Mouse (Mus musculus) heart, adult 9 months (tissue): ENCODE measurements around the gene Mpg.

ENCODE experiments used
- DNase-seq, 2 experiments: peaks; one replicate each; pipeline ENCODE4 v3.0.0; 2022; ENCODE audit warnings: low spot score in 2 of 2

Mpg gene

DNA sequence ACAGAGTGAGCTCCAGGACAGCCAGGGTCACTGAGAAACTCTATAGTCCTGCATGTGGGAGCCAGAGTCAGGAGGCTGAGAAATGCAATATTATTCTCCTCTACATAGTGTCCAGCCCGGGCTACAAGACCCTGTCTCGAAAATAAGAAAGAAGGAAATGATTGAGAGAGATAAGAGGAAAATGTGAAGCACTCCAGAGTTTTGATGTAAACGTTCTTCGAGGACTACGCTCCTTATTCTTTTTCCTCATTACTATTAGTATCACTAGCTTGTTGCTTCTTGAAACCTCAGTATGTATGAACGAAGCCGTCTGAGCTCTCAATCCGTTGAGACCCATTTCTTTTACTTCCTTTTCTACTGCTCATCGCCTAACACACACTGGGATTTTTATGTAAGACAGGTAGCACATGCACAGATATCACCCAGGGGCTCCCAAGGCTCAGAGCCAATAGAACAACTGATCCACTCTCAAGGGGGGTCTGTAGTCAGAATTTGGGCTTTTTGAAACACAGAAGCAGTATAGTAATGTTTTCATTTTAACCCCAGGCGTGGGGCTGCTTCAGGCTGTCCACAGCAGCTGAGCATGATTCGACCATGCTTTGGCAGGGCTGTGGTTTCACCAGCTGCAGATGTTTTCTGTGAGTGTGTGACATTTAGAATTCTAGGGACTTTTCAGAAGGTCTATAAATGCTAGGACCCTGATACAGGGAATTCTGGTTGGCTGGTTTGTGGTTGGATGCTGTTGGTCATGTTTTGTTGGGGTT, 24.2 kb upstream of the Mpg start:
- no peak for DNase-seq

DNA sequence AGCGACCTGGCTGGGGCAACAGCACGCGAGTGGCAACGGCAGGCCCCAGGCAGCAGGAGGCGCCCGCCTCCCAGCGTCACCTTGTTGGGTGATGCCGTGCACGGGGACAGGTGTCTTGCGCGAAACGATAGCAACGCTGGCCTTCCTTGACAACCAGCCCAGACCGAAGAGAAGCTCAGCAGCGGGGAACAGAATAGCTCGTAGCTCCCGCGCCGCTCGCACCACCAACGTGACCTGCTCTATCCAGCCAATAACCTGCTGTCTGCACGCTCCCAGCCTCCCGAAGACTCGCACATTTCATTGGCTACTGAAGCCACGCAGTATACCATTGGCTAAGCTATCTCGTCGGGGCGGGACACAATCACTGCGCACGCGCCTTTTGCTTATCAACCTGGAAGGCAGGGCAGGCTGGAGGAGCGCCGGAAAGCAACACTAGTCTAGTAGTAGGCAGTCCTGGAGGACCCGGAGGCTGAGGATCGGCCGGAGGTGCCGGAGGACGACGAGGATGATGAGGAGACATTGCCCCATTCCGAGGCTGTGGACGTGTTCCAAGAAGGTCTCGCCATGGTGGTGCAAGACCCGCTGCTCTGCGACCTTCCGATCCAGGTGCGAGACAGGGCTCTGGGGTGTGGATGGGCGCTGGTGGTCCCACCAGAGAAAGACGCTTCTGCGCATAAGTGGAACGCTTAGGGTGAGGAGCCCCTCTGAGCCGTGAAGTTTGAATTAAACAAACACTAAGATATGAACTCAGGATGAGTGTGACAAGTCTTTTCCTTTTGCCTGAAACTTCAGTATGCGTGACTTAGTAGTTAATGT, 21.0 kb upstream of the Mpg start, which contains the start of gene Snrnp25:
Gene Snrnp25 (plus strand): TSS at position 358 of the 816 bp plus-strand sequence.
- DNase-seq, result peak; percentile 98

DNA sequence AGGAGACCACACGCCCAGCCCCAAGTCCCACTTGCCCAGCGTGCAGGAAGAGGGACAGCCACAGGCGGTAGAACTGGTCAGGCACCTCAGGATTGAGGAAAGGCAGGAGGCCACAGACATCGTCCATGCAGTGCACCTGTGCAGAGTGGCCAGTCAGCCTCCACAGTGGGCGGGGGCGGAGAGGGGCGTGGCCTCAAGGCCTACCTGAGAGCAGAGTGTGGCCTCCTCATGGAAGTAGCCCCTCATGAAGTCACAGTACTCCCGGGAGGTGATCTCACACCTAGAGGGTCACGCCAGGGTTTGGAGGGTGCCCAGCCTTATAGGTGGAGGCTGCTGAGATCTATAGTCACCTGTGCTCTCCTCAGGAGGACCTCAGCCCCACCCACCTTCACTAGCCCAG, 15.7 kb upstream of the Mpg start:
- no peak for DNase-seq

DNA sequence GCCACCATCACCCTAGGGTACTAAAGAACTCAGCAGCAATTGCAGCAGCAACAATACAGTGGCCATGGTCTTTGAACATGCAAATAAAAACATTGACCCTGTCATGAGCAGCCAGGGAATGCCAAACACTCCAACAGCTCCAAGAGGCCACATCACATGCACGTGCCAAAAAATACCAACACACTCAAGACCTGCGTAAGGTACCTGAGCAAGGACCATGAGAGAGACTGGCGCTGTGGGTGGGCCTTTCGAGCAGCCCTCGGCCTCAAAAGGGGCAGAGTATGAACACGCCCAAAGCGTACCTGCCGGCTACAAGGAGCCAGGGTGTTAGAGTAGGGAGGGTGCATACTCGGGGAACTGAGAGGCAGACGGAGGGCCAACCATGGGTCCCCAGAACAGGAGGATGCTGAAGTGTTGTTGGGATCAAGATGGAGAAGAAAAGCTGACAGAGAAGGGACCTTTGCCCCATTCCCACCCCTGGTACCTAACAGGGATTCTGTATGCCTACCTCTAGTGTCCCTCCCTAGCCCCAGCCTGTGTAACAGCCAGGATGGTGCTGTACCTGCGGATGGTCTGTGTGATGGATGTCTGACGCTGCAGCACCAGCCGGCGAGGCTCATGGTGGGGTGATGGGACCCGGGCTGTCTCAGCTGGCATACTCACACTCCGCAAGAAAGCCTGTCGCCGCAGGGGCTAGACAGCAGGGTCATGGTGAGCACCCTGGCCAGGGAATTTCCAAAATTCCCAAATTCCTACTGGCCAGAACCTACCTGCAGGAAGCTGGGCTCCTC, 10.7 kb upstream of the Mpg start:
- no peak for DNase-seq

DNA sequence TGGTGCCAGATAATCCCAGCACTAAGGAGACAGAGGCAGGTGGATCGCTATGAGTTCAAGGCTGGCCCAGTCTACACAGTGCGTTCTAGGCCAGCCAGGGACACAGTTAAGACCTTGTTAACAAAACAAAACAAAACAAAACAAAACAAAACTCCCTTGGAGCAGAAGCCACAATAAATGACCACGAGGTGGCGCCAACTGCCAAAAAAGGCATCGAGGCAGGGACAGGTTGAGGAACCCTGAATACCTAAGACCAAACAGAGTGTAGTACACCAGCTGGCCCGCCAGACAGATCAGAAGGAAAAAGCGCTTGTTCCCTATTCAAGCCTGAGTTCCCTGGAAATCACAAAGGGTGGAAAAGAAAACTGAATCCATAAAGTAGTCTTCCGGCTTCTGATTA, 9.5 kb upstream of the Mpg start:
- peak in 1 of 2 experiments; percentile 62 for DNase-seq

DNA sequence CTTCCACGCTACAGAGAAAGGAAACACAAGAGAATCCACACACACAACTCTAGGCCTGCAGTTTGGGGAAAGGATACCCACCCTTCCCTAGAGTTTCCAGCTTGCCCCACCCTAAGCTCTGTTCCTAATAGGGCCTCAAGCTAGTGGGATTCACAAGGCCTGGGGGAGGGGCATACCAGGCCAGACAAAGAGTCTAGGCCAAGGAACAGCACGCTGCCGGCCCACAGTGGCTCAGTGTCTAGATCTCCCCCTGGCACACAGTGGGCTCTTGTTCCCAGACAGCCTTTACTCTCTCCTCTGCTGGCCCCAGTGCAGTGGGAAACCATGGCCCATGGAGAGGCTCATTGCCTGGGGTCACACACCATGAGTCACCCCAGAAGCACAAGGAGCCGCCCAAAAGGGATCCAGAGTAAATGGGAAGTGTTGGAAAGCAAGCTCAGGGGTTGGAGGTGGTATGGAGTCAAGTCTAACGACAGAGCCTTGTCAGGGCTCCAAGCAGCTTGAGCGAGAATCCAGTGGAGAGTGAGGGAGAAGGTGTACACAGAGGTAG, 7.7 kb upstream of the Mpg start:
- no peak for DNase-seq

DNA sequence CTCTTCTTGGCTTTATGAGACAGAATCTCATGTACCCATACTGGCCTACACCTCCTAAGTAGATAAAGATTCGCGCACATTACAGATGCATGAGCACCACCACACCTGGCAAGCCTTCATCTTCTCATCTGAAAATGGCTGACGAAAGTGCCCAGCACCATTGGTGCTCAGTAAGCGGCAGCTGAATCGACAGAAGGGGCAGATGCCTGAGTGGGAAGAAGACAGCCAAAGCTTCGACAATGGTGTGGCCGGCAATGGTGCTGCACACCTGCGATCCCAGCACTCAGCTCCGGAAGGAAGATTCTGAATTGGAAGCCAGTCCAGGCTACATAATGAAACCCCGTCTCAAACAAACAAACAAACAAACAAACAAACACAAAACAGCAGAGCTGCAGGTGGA, 7.0 kb upstream of the Mpg start:
- no peak for DNase-seq

DNA sequence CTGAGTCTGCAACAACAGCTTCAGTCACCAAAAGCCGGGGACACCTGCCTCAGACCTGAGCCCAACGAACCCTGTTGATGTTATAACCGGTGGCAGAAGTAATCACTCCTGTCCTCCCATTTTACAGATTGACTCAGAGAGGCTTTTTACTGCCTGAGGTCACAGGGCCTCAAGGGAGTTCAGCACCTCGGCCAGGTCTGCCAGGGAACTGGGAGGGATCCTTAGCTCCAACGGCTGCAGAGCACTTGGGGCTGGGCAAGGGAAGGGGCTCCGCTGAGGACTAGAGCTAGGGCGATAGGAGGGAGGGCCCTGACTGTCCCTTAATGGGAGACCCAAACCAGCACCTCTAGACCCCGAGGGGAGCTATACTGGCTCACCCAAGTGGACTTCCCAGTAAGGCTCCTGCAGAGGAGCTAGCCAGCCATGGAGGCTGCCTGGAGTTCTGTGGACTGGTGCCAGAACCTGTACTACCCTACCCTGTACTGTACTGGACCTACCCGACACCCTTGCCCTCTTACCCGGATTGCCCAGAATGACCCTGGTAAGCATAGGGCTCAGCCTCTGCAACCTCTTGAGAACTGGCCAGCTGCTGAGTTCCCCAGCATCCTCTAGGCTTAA, 5.6 kb upstream of the Mpg start:
- DNase-seq, result no peak

DNA sequence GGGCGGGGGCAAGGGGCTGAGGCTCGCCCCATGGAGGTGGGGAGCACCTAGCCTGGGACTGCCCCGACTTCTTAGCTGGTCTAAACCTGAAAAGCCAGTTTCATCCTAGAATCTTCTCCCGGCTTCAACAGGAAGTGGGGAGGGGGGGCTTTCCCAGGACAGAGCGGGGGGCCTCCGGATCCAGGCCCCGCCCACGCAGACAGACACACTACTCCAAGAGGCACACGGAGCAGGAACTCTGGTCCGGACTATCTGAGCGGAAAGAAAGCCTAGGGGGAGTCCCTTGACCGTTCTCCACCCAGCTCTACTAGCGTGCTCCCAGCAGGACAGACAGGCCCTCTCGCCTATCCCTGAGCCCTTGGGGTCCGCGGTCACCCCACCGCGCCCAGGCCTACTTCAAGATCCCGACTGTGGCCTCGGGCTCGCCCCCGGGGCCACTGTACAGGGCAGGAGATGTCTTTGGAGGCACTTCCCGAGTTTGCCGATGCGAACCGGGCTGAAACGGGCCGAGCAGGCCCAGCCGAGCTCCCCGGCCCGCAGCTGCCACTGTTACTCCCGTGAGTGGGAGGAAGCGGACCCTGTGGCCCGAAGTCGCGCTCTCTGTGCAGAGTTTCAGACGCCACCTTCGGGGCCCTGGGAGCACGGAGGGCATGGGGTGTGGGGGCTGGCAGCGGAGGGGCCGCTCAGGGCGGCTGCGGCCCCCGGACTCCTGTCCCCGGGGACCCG, 4.9 kb upstream of the Mpg start:
- peak; percentile 83 to 84 for DNase-seq

DNA sequence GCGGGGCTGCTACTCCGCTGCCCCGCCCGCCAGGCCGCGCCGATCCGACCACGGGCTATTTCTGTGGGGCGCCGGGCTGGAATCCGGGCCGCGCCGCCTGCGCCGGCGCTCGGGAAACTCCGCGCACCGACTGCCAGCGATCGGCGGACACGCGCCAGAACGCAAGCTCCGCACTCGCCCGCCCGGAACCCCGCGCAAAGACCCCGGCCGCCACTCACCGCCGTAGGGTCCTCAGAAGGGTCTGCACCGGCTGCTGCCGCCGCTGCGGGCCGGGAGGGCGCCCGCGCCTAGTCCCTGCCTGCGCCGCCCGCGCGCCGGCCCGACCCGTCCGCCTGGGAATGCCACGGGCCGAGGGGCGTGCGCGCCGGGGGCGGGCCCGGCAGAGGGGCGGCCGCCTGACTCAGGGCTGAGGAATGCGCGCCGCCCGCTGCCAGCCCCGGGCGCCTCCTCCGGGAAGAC, 4.3 kb upstream of the Mpg start, which contains the start of gene Rhbdf1:
Gene Rhbdf1 (minus strand): TSS at position 350 of the 459 bp plus-strand sequence.
- peak; percentile 64 to 70 for DNase-seq

DNA sequence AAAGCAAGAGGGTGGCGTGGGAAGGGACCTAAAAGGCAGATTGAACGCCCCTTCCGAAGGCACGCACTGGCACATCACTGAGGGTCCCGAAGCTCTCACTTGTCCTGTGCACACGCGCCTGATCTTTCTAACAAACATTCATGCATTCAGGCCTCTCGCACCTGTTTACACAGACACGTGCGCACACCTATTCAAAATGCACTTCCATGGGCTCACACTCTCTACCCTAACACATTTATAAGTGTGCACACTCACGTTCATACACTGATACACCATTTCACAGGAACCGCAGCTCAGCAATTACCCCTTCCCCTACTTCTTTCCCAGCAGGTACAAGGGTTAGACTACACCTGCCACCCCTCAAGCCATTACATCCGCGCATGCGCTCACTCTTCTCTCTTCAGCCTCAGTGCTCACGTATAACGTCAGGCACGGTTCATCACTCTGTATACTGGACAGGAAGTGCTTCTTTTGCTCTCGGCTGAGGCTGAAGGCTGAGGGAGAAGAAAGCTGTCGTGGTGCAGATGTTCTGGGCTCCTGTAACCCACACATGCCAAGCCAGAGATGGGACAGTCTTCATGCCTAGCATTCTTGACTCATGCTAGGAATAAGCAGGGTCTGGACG, 3.6 kb upstream of the Mpg start:
- no peak for DNase-seq

DNA sequence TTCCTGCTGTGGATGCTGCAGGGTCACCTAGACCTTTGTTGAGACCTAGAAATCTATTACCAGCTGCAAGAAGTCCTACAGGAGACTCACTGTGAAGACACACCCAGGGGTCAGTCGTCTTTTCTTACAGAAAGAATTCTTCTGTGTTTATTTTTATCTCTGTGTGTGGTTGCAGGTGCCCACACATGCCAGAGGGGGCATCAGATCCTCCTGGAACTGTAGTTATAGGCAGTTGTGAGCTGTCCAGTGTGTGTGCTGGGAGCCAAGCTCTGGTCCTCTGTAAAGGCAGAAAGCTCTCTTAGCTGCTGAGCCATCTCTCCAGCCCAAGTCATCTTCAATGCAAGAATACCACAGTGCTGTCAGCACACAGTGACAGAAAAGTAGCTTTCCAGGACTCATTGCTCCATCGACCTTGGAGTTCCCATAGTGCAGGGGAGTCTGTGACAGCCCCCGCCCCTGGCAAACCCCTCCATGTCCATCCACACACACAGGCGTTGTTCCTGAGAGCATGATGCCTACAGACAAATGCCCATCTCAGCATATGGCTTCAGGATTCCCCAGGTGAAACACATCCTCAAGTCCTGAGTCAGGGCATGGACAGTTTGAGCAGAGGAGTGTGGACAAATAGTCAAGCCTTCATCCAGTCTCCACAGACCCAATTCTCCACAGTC, 2.9 kb upstream of the Mpg start:
- no peak for DNase-seq

DNA sequence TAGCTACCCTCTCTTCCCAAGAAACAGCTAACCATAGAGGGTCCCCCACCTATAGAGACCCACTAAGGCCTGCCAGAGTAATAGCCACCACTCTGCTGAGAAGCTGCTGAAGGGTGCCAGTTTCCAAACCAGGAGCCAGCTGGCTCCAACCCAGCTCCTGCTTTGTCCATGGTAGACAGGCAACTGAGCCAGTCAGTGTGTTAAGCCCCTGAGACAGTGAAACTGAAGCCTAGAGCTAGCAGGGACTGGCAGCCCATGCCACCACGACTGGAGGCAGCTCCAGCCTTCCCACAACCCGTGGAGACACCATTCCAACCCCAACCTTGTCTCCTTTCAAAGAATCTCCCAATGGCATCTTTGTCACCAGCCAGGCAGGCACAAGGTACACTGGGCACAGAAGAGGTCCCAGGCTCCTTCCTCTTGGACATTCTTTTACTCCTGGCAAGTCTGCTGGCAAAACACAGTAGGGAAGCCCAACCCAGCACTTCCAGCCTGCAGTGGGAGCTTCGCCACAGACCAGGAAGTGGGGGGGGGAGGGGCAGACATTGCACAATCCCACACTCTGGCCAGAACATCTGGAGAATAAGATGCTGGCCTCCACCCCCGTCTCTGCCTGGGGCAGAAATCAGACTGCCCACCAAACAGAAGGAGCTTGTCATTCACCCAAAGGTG, 1.7 kb upstream of the Mpg start:
- peak; percentile 93 for DNase-seq

DNA sequence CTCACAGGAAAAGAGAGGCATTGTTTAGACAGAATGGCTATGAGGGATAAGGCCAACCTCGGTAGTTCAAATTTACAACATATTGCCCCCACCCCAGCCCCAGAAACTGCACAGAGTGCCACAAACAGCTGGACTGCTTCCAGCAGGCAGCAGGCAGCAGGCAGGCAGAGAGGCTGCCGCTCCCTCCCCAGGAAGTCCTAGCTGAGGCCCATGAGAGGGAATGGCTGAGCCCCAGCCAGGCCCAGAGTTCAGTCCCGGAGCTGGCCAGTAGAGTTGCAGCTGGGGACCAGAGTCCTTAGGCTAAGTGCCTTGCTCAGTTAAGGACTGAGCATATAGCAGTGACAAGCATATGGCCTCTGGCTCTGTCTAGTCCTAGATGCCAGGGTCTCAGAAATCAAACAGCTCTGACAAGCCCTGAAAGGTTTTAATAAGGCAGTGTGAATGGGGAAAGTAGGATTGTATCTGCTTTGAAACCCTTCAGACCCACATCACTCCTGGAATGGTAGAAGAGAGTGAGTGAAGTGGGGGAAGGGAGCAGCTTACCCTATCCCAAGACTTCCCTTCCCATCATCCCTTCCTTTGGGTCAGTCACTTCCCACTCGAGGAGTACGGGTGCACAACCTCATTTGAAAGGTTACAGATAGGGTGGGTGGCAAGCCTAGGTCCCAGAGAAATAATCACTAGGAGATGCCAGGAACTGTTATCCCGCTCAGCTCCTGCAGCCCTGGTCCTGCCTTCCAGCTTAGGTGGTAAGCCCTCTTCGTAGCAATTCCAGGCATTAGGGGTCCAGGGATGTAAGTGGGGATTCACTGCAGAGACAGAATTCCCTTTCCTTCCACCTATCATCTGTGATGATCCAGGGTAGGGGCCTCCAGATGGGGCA, 842 bp upstream of the Mpg start:
- peak in 1 of 2 experiments; percentile 50 for DNase-seq

DNA sequence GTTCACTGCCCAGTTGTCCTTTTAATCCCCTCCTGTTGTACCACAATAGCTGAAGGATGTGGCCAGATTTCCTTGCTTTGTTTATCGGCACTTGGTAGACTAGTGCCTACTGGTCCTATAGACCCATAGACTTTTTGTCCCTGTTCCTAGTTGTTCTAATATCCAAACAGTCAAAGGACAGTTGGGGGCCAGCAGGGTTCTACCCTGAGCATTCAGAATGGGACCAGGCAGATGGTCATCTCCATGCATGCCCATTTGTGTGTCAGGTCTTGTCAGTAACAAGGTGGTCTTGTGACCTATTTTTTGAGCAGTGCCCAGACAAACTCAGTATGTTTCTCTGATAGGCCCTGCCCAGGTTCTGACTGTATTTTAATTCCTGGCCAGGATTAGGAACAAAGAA, 736 bp downstream of the Mpg start:
- DNase-seq, result no peak

DNA sequence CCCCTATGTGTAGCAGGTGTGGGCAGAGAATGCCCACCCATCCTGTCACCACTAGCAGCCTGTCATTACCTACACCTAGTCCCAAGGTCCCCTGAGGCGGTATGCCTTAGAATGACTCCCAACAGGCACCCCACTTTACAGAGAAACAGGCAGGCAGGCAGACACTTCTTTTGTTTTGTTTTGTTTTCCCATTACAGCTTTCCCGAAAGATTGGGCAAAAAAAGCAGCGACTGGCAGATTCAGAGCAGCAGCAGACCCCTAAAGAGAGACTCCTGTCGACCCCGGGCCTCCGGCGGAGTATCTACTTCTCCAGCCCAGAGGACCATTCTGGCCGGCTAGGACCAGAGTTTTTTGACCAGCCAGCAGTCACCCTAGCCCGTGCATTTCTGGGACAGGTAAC, 1.2 kb downstream of the Mpg start:
- no peak for DNase-seq

DNA sequence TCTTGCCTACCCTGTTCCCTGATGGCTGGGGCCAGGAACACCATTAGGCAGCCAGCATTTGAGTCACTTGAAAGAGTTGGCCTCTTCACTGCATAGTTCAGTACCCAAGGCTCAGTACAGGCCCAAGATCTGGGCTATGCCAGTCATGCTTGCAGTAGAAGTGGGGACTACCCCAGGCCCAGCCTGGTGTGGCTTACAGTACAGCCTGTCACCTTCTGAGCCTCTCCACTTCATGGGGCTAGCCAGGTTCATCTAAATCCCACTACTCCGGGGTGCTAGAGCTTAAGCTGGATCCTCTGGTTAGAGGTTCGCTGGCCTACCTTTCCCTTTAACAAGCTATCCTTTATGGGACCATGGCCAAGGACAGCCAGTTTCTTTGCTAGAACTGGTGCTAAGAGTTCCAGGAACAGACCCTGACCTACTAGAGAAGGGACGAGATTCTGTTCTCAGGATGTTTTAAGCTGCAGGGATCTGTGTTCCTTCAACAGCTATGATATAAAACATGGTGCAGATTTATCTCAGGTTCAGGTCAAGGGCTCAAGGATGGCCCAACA, 2.1 kb downstream of the Mpg start:
- no peak for DNase-seq

DNA sequence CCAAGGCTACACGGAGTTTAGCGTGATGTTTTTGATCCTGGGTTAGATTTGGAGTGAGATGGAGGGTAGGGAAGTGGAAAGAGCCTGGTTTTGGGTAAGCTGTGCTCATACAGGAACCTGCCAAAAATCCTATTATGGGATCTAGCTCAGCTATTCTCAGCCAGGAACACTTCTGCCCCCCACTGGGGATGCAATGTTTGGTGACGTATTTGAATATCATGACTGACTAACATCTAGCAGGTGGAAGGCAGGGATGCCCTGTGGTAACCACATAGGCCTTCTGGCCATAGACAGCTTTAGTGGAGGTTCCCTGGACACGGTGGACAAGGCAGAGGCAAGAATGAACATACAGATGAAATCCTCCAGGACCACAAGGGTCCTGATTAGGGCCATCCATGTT, 3.9 kb downstream of the Mpg start:
- DNase-seq, result no peak
